Mouse (Mus musculus) kidney, postnatal 36 days (tissue): Measurements from ENCODE around the gene Lsr.
"Not testable (repeated sequence)": the region's sequence is repeated elsewhere in the genome, so short reads cannot be mapped to it uniquely, and the experiment has no call there.

Experiments used
- DNase-seq, 2 experiments: peaks; one replicate each; pipeline ENCODE4 v3.0.0; 2021 to 2022; ENCODE audit warnings: mixed read lengths in 2 of 2

Gene Lsr

DNA sequence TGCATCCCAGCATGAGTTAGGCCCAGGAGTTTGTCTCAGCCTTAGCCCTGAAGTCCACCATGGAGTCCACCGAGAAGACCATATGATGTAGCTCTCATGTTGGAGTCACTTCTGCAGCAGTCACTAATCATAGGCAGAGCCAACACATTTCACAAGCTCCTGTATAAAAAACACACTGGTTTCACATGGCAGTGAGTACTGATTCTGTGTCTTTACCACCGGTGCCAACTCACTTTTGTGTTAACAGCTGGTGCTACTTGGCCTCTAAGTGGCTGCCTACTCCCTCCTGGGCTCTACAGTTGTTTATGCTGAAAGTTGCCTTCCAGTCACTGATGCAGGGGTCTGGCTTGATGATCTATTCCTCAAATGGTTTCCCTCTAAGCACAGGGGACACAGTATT lies 48.7 kb downstream of the Lsr start, which contains the start of gene Hamp2:
Gene Hamp2, minus strand, starts transcription at position 101 of the 400 bp plus-strand sequence.
- DNase-seq: not testable (repeated sequence)

DNA sequence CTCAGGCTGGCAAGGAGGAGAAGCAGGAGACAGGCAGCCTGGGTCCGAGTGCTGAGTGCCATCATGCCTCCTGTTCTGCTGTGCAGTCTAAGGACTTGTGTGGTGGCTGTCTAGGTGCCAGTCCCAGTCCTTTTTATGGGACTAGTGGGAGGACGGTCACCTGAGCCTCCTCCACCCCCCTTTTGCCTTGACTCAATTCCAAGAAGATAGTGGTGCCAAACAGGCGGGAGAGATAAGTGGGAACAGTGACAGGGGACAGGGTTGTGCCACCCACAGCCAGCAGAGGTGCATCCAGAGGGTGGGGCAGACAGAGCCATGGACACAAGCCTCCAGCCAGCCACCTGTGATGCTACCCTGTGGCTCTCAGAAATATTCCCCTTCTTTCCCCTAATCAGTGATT lies 49.2 kb downstream of the Lsr start:
- DNase-seq: no peak

DNA sequence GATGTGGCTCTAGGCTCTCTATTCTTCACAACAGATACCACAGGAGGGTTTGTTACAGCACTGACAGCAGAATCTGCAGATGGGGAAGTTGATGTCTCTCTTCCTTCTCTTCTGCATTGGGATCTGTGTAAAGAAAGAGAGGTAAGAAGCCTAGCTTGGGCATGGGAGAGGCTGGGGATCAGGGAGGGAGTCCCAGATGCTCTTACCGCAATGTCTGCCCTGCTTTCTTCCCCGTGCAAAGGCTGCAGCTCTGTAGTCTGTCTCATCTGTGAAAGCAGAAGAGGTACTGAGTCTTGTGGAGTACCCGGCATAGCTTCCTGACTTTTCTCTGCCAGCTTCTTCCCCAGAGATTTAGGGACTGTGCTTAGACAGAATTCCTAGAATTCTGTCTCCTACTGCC lies 50.8 kb downstream of the Lsr start:
- not testable (repeated sequence) for DNase-seq

DNA sequence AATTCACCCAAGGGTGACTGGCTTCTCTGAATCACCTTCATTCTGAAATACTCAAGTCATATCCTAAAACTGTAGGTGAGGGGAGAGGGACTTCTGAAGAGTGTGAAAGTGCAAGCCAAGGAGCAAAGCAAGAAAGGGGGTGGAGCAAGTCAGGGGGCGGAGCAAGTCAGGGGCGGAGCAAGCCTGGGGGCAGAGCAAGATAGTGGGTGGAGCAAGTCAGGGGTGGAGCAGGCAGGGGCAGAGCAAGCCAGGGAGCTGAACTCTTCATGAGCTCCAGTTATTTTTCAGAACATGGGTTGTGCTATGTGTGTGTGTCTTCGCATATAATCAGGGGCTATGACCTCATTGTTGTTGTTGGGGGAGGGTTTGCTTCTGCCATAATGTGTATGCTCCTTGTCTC lies 53.0 kb downstream of the Lsr start:
- peak in 1 of 2 experiments; percentile 17 for DNase-seq

DNA sequence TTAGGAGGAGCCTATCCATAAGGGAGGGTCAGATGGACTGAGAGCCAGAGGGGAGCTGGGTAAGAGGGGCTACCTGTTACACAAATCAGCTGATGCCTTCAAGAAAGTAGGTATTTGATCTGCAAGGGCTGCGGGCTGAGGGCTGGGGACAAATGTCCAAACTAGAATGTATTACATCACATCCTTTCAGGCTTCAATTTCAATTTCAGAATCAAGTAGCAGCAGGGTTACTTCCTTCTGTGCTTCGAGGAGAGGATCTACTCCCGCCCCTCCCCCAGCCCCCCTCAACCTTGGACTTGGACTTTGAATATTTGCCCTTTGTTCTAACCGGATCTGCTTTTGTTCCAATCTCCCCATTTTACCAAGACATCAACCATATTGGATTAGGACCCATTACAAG lies 56.0 kb downstream of the Lsr start:
- DNase-seq: no peak

DNA sequence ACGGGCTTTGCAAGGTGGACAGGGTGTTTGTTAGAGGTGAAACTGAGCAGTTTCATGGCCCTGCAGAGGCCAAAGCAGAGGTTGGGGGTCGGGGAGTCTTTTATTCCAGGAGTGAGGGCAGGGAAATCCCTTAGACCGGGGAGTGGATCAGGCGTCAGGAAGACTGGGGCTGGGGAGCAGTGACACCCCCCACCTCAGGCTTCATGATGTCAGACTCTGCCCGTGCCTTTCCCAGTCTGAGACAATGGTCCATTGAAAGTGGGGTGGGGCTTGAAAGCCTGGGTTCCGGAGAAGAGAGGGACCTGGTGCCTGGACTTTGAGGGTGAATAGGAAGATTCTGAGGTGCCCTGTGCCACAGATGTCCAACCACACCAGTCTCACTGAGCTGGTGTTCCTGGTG lies 56.6 kb downstream of the Lsr start:
- DNase-seq: no peak

DNA sequence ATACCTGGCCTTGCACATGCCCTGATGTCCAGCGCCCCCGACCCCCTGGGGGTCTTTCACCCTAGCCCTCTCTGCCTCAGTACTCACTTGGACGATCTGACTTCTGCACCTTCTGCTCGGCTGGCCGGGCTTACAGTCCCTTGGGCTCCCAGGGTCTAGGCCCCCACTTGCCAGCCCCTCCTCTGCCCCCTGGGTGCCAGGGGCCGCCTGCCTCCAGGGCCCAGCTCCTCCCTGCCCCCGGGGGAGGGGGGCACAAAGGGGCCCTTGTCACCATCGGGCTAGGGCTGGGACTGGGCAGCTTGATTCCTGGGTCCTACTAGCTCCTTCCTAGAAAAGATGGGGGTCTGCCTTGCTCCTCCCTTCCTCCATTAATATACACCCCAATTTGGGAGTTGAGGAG lies 58.5 kb downstream of the Lsr start, which contains the start of gene Mag:
Gene Mag, minus strand, starts transcription at position 142 of the 400 bp plus-strand sequence.
- no peak for DNase-seq

DNA sequence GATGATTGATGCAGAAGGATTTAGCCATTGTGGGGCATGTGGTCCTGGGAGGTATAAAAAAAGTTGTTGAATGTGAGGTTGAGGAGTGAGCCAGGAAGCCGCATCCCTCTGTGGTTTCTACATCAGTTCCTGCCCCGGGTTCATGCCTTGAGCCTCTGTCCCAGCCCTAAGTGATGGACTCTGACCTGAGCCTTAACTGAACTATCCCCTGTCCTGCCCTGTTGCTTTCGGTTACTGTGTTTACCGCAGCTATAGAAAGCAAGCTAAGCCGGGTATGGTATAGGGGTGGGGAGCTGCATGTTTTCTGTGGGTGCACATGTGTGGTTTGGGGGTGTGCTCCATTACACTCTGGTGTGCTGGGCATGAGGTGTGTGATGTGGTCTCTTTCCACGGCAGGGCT lies 63.5 kb downstream of the Lsr start:
- no peak for DNase-seq

DNA sequence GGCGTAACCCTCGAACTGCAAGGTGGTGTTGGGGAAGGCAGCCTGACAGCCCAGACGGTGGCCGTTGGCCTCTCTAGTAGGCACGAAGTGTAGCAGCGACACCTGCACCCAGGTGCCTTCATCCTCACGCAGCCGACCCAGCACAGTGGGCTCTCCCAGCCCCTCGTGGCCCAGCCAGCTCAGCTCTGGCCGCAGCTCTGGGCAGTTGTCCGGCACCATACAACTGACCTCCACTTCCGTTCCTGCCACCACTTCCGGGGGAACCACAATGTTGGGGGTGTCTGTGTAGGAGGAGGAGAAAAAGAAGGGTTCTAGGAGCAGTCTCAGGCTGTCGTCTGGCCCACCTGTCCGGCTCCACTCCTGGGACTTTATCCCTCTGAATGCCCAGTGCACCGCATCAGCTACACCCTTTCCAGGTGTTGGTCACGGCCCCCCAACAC lies 64.3 kb downstream of the Lsr start:
- DNase-seq: no peak

DNA sequence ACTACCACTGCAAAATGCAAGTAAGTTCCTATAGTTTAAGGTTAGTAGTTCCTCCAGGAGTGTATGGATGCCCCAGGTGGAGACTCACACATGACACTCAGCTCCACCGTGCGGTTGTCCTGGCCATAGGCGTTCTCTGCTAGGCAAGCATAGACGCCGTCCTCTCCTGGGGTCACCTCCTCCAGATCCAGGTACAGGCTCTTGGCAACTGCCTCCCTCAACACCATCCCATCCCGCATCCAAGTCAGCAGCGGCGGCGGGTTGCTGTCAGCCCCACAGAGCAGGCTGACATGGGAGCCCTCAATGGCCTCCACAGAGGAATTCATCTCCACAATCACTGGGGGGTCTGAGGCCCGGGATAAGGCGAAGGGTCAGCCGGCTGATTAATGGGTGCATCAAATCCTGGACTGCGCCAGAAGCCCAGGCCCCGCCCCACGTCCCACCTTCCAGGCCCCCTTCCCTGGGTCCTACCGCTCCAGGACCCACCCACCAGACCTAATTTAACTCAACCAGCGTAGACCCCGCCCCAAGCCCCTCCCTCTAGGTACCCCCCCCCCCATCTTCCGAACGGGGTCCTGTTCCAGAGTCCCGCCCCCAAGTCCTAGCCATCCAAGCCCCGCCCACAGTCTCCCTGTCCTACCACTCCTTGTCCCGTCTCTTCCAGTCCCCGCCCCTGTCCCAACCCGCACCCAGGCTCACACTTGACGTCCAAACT lies 64.8 kb downstream of the Lsr start:
- DNase-seq: peak; percentile 7 to 42
